Mouse (Mus musculus): ENCODE results near the gene Epb41l2. TPM values are rescaled to one million over a fixed set of nuclear protein-coding genes. Genes with fewer than 3 reads are reported as not detected.

The Epb41l2 gene
- polyA plus RNA-seq, 1 experiment from 2014 or later, result 40.8 TPM

- DNase-seq (ENCODE audit: low spot score, missing footprints) (no peak), ATAC-seq (ENCODE audit: low FRiP score) (no peak)
- 50% methylated on average over 1 of the region's 1 CpGs for WGBS
- H3K36me3 ChIP-seq (ENCODE audit: control insufficient read depth, insufficient read depth, low read length), result no peaks in the 10 kb centered on the region
- H3K9me3 ChIP-seq (ENCODE audit: control insufficient read depth, low read length), result no peaks in the 10 kb centered on the region
- H3K4me3 ChIP-seq (ENCODE audit: low read depth, low read length), result no peak overlapping the region
- no peak overlapping the region for H3K9ac ChIP-seq (ENCODE audit: low read length)
- no peak overlapping the region for H3K27ac ChIP-seq (ENCODE audit: low read depth, low read length)
- no peak overlapping the region for H3K4me2 ChIP-seq
- no peaks in the 10 kb centered on the region for H3K27me3 ChIP-seq (ENCODE audit: control insufficient read depth, insufficient read depth, low read length)
- no peaks in the 10 kb centered on the region; the same call in 1 of the 2 replicates for H3K4me1 ChIP-seq (ENCODE audit: control insufficient read depth, insufficient read depth, low read length)
Observed at GRCm38 (mm10) chr10:25426058-25426457, 66.5 kb downstream of the Epb41l2 start.

DNA sequence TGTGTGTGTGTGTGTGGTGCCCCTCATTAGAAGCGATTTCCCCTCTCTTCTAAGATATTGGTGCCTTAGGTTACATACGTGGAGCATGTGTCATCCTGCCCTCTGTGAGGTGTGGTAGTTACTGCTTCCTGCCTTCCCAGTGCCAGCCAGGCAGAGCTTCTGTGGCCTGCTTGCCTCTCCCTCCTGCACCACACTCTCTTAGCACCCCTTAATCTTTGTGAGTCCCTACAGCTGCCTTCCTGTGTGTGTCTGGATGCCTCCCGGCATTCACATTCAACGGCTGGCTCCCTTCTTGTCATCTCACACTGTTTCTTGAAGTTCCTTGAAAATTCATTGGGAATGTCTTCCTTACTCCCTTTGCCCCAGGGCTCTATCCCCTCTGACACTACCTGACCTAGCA, 67.2 kb downstream of the Epb41l2 start:
- Histone ChIP-seq H3K4me1 (ENCODE audit: control insufficient read depth, insufficient read depth, low read length) (peaks cover 2% of the 10 kb centered on the region; the same call in 1 of the 2 replicates), H3K27me3 (ENCODE audit: control insufficient read depth, insufficient read depth, low read length) (no peaks in the 10 kb centered on the region), H3K27ac (ENCODE audit: low read depth, low read length) (no peak overlapping the region), H3K36me3 (ENCODE audit: control insufficient read depth, insufficient read depth, low read length) (no peaks in the 10 kb centered on the region), H3K4me2 (no peak overlapping the region), H3K9ac (ENCODE audit: low read length) (no peak overlapping the region), H3K4me3 (ENCODE audit: low read depth, low read length) (no peak overlapping the region), H3K9me3 (ENCODE audit: control insufficient read depth, low read length) (no peaks in the 10 kb centered on the region)
- ATAC-seq (ENCODE audit: low FRiP score) (no peak), DNase-seq (ENCODE audit: low spot score, missing footprints) (no peak)
- 70% methylated on average over 4 of the region's 4 CpGs for WGBS

GRCm38 (mm10) chr10:25427523-25427922, 67.9 kb downstream of the Epb41l2 start:
- Histone ChIP-seq H3K4me1 (ENCODE audit: control insufficient read depth, insufficient read depth, low read length) (peaks cover 2% of the 10 kb centered on the region; the same call in 1 of the 2 replicates), H3K9me3 (ENCODE audit: control insufficient read depth, low read length) (no peaks in the 10 kb centered on the region), H3K27me3 (ENCODE audit: control insufficient read depth, insufficient read depth, low read length) (no peaks in the 10 kb centered on the region), H3K36me3 (ENCODE audit: control insufficient read depth, insufficient read depth, low read length) (no peaks in the 10 kb centered on the region), H3K27ac (ENCODE audit: low read depth, low read length) (no peak overlapping the region), H3K4me2 (no peak overlapping the region), H3K4me3 (ENCODE audit: low read depth, low read length) (no peak overlapping the region), H3K9ac (ENCODE audit: low read length) (no peak overlapping the region)
- DNase-seq (ENCODE audit: low spot score, missing footprints) (no peak), ATAC-seq (ENCODE audit: low FRiP score) (no peak)
- 69% methylated on average over 7 of the region's 7 CpGs for WGBS

DNA sequence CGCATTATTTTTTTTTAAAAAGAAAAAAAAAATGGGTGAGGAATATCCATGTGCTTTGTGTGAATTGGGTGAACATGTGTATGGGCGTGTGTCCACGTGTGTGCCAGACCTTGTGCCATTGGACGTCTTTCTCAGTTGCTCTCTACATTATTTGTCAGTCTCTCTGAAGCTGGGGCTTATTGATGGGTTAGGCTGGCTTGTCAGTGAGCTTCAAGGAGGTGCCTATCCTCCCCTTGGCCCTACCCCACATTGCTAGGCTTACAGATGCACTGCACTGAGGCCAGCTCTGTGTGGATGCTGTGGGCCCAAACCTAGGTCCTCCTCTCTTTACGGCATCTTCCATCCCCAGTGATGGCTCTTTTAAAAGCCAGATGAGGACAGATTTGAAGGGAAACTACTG, 69.1 kb downstream of the Epb41l2 start:
- WGBS, result 92% methylated on average over 5 of the region's 5 CpGs
- no peak overlapping the region for H3K4me3 ChIP-seq (ENCODE audit: low read depth, low read length)
- H3K27me3 ChIP-seq (ENCODE audit: control insufficient read depth, insufficient read depth, low read length), result no peaks in the 10 kb centered on the region
- no peak overlapping the region for H3K9ac ChIP-seq (ENCODE audit: low read length)
- DNase-seq (ENCODE audit: low spot score, missing footprints), result no peak
- H3K27ac ChIP-seq (ENCODE audit: low read depth, low read length), result no peak overlapping the region
- ATAC-seq (ENCODE audit: low FRiP score), result no peak
- H3K9me3 ChIP-seq (ENCODE audit: control insufficient read depth, low read length), result no peaks in the 10 kb centered on the region
- no peak overlapping the region for H3K4me2 ChIP-seq
- H3K36me3 ChIP-seq (ENCODE audit: control insufficient read depth, insufficient read depth, low read length), result no peaks in the 10 kb centered on the region
- peaks cover 6% of the 10 kb centered on the region; the same call in 1 of the 2 replicates for H3K4me1 ChIP-seq (ENCODE audit: control insufficient read depth, insufficient read depth, low read length)

DNA sequence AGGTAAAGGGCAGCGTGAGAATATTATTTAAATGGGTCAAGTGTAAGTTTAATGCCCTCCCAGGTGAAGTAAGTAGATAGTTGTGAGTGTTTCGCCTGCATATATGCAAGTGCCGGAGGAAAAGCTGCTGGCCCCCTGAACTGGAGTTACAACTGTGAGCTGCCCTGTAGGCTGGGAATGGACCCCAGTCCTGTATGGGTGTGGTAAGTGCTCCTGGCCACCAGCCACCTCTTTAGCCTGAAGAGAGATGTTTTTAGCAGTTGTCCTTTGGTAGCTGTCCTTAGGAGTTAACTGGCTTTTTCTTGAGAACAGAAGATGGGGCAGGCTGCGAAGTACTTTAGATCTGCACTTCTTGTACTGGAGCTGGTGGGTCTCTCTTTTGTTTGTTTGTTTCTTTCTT, 69.7 kb downstream of the Epb41l2 start:
- H3K9ac ChIP-seq (ENCODE audit: low read length), result no peak overlapping the region
- DNase-seq (ENCODE audit: low spot score, missing footprints) (no peak), ATAC-seq (ENCODE audit: low FRiP score) (no peak)
- H3K27ac ChIP-seq (ENCODE audit: low read depth, low read length), result no peak overlapping the region
- H3K4me3 ChIP-seq (ENCODE audit: low read depth, low read length), result no peak overlapping the region
- H3K4me1 ChIP-seq (ENCODE audit: control insufficient read depth, insufficient read depth, low read length), result peaks cover 8% of the 10 kb centered on the region; the same call in 1 of the 2 replicates
- H3K9me3 ChIP-seq (ENCODE audit: control insufficient read depth, low read length), result no peaks in the 10 kb centered on the region
- no peaks in the 10 kb centered on the region for H3K27me3 ChIP-seq (ENCODE audit: control insufficient read depth, insufficient read depth, low read length)
- WGBS, result 96% methylated on average over 4 of the region's 4 CpGs
- H3K4me2 ChIP-seq, result no peak overlapping the region
- no peaks in the 10 kb centered on the region for H3K36me3 ChIP-seq (ENCODE audit: control insufficient read depth, insufficient read depth, low read length)

DNA sequence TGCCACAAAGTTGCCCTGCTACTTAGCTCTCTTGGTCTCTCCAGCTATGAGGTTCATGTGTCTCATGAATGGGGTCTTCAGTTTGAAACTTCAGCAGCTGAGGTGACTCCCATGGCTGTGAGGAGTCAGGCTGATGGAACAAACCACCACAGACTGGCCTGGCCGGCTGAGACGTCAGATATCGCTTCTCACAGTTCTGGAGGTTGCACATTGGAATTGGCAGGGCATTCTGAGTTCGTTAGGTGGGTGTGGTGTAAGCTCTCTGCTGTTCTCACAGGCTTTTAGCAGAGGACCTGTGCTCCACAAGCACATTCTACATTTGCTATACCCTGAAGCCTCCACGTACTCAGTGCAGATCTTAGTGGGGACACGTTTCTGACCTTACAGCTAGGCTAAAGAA, 71.3 kb downstream of the Epb41l2 start:
- H3K36me3 ChIP-seq (ENCODE audit: control insufficient read depth, insufficient read depth, low read length), result no peaks in the 10 kb centered on the region
- H3K4me2 ChIP-seq, result no peak overlapping the region
- DNase-seq (ENCODE audit: low spot score, missing footprints), result no peak
- no peaks in the 10 kb centered on the region for H3K9me3 ChIP-seq (ENCODE audit: control insufficient read depth, low read length)
- H3K9ac ChIP-seq (ENCODE audit: low read length), result no peak overlapping the region
- ATAC-seq (ENCODE audit: low FRiP score), result no peak
- H3K4me1 ChIP-seq (ENCODE audit: control insufficient read depth, insufficient read depth, low read length), result peaks cover 8% of the 10 kb centered on the region; the same call in 1 of the 2 replicates
- no peak overlapping the region for H3K27ac ChIP-seq (ENCODE audit: low read depth, low read length)
- no peaks in the 10 kb centered on the region for H3K27me3 ChIP-seq (ENCODE audit: control insufficient read depth, insufficient read depth, low read length)
- H3K4me3 ChIP-seq (ENCODE audit: low read depth, low read length), result no peak overlapping the region
- 53% methylated on average over 6 of the region's 6 CpGs for WGBS

DNA sequence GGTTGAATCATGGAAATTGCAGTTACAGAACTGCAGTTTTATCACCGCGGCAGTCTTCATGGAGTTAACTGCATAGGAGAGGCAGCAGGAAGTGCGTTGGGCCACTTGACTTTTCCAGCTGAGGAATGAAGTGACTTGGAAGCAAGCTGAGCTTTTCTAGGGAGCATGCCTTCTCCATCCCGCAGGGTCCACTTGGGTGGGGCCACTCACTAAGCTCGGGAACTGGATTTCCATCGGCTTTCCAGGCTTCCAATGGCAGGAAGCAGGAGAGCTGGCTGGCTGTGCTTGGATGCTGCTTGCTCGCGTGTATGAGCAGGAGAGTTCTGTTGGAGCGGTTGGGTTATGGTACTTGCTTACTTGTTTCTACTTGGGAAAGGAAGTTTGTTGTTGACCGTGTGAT, 72.8 kb downstream of the Epb41l2 start:
- Histone ChIP-seq H3K27ac (ENCODE audit: low read depth, low read length) (no peak overlapping the region), H3K4me3 (ENCODE audit: low read depth, low read length) (no peak overlapping the region), H3K4me2 (no peak overlapping the region), H3K4me1 (ENCODE audit: control insufficient read depth, insufficient read depth, low read length) (peaks cover 8% of the 10 kb centered on the region; the same call in 1 of the 2 replicates), H3K27me3 (ENCODE audit: control insufficient read depth, insufficient read depth, low read length) (no peaks in the 10 kb centered on the region), H3K9ac (ENCODE audit: low read length) (no peak overlapping the region), H3K36me3 (ENCODE audit: control insufficient read depth, insufficient read depth, low read length) (no peaks in the 10 kb centered on the region), H3K9me3 (ENCODE audit: control insufficient read depth, low read length) (no peaks in the 10 kb centered on the region)
- DNase-seq (ENCODE audit: low spot score, missing footprints) (no peak), ATAC-seq (ENCODE audit: low FRiP score) (no peak)
- WGBS, result 59% methylated on average over 10 of the region's 10 CpGs

DNA sequence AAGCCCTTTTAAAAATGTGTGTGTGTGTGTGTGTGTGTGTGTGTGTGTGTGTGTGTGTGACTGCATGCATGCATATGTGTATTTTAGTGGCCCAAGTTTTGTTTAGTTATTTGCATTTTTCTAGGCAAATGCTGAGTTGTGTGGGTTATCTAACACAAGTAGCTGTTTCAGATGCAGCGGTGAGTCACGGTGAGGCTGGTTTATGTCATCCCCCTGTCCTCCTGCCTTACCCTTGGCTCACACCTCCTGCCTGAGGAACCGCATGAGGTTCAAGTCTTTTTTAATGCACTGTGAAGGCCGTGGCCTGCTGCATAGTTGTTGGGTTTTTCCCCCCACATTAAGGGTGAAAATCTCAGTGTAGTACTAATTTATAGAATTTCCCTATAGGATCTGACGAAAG, 73.3 kb downstream of the Epb41l2 start:
- DNase-seq (ENCODE audit: low spot score, missing footprints), result no peak
- H3K4me3 ChIP-seq (ENCODE audit: low read depth, low read length), result no peak overlapping the region
- no peaks in the 10 kb centered on the region for H3K9me3 ChIP-seq (ENCODE audit: control insufficient read depth, low read length)
- no peaks in the 10 kb centered on the region for H3K36me3 ChIP-seq (ENCODE audit: control insufficient read depth, insufficient read depth, low read length)
- no peak overlapping the region for H3K9ac ChIP-seq (ENCODE audit: low read length)
- no peak overlapping the region for H3K4me2 ChIP-seq
- ATAC-seq (ENCODE audit: low FRiP score), result no peak
- peaks cover 8% of the 10 kb centered on the region; the same call in 1 of the 2 replicates for H3K4me1 ChIP-seq (ENCODE audit: control insufficient read depth, insufficient read depth, low read length)
- H3K27ac ChIP-seq (ENCODE audit: low read depth, low read length), result no peak overlapping the region
- H3K27me3 ChIP-seq (ENCODE audit: control insufficient read depth, insufficient read depth, low read length), result no peaks in the 10 kb centered on the region
- WGBS, result 48% methylated on average over 5 of the region's 5 CpGs

GRCm38 (mm10) chr10:25433524-25433923, 73.9 kb downstream of the Epb41l2 start:
- no peaks in the 10 kb centered on the region for H3K36me3 ChIP-seq (ENCODE audit: control insufficient read depth, insufficient read depth, low read length)
- DNase-seq (ENCODE audit: low spot score, missing footprints), result no peak
- peak; percentile 79 for ATAC-seq (ENCODE audit: low FRiP score)

More at GRCm38 (mm10) chr10:25433524-25433923, 73.9 kb downstream of the Epb41l2 start:
- no peak overlapping the region for H3K4me3 ChIP-seq (ENCODE audit: low read depth, low read length)
- 8% methylated on average over 3 of the region's 3 CpGs for WGBS
- H3K27ac ChIP-seq (ENCODE audit: low read depth, low read length), result 0 out of 2 replicates have a peak overlapping the region, but pooled peaks have one; percentile 25
- no peaks in the 10 kb centered on the region for H3K27me3 ChIP-seq (ENCODE audit: control insufficient read depth, insufficient read depth, low read length)
- H3K4me1 ChIP-seq (ENCODE audit: control insufficient read depth, insufficient read depth, low read length), result peaks cover 8% of the 10 kb centered on the region; the same call in 1 of the 2 replicates
- no peak overlapping the region for H3K4me2 ChIP-seq
- no peaks in the 10 kb centered on the region for H3K9me3 ChIP-seq (ENCODE audit: control insufficient read depth, low read length)
- no peak overlapping the region for H3K9ac ChIP-seq (ENCODE audit: low read length)
